Mouse (Mus musculus): ENCODE results near the gene Nfil3. TPM values are rescaled to one million over a fixed set of nuclear protein-coding genes. Genes with fewer than 3 reads are reported as not detected.
A peak's percentile ranks its signal among the peaks of the same experiment; 100 is the strongest.

Nfil3 gene
- polyA plus RNA-seq, 1 experiment from 2014 or later, result 9.3 TPM

- H3K4me3 ChIP-seq (ENCODE audit: low read depth, low read length), result peak overlapping the region; percentile 77
- H3K36me3 ChIP-seq (replicated peaks; ENCODE audit: insufficient read depth, low read length), result no peaks in the 10 kb centered on the region
- peak overlapping the region; percentile 77 for H3K4me2 ChIP-seq (ENCODE audit: low read depth, low read length)
- peaks cover 10% of the 10 kb centered on the region; the same call in 1 of the 2 replicates for H3K4me1 ChIP-seq (ENCODE audit: insufficient read depth)
- H3K9ac ChIP-seq (replicated peaks), result peak overlapping the region; percentile 86; the same call in 1 of the 2 replicates
- TF ChIP-seq CTCF (IDR thresholded peaks at IDR 0.05; ENCODE audit: low read depth) (no peak), EP300 (IDR thresholded peaks at IDR 0.05; ENCODE audit: low read depth) (no peak)
- H3K9me3 ChIP-seq (ENCODE audit: low read length), result no peaks in the 10 kb centered on the region
- no peak for ATAC-seq
- WGBS (ENCODE audit: insufficient replicate concordance), result 62% methylated on average over 9 of the region's 9 CpGs
- no peak overlapping the region for H3K27ac ChIP-seq (ENCODE audit: low read depth)
- no peaks in the 10 kb centered on the region for H3K27me3 ChIP-seq (ENCODE audit: insufficient read depth, low read length)
- no peak for DNase-seq
Measured at GRCm38 (mm10) chr13:52928392-52928791, 52.5 kb downstream of the Nfil3 start.

GRCm38 (mm10) chr13:52924457-52924856 is 56.4 kb downstream of the Nfil3 start:
- H3K27ac ChIP-seq (ENCODE audit: low read depth), result no peak overlapping the region
- no peak for DNase-seq
- no peak overlapping the region for H3K9ac ChIP-seq (replicated peaks)
- TF ChIP-seq EP300 (IDR thresholded peaks at IDR 0.05; ENCODE audit: low read depth) (no peak), CTCF (IDR thresholded peaks at IDR 0.05; ENCODE audit: low read depth) (no peak)
- no peak overlapping the region for H3K4me3 ChIP-seq (ENCODE audit: low read depth, low read length)
- no peaks in the 10 kb centered on the region for H3K27me3 ChIP-seq (ENCODE audit: insufficient read depth, low read length)
- no peak overlapping the region for H3K4me2 ChIP-seq (ENCODE audit: low read depth, low read length)
- 72% methylated on average over 5 of the region's 5 CpGs for WGBS (ENCODE audit: insufficient replicate concordance)
- H3K36me3 ChIP-seq (replicated peaks; ENCODE audit: insufficient read depth, low read length), result no peaks in the 10 kb centered on the region
- ATAC-seq, result no peak
- no peaks in the 10 kb centered on the region for H3K9me3 ChIP-seq (ENCODE audit: low read length)
- peaks cover 10% of the 10 kb centered on the region; the same call in 1 of the 2 replicates for H3K4me1 ChIP-seq (ENCODE audit: insufficient read depth)

GRCm38 (mm10) chr13:52921966-52922365 is 58.9 kb downstream of the Nfil3 start:
- DNase-seq (no peak), ATAC-seq (no peak)
- Histone ChIP-seq H3K27me3 (ENCODE audit: insufficient read depth, low read length) (no peaks in the 10 kb centered on the region), H3K9ac (replicated peaks) (no peak overlapping the region), H3K4me3 (ENCODE audit: low read depth, low read length) (no peak overlapping the region), H3K36me3 (replicated peaks; ENCODE audit: insufficient read depth, low read length) (peaks cover 8% of the 10 kb centered on the region), H3K4me2 (ENCODE audit: low read depth, low read length) (no peak overlapping the region), H3K9me3 (ENCODE audit: low read length) (no peaks in the 10 kb centered on the region), H3K4me1 (ENCODE audit: insufficient read depth) (no peaks in the 10 kb centered on the region), H3K27ac (ENCODE audit: low read depth) (no peak overlapping the region)
- 46% methylated on average over 8 of the region's 8 CpGs for WGBS (ENCODE audit: insufficient replicate concordance)
- TF ChIP-seq EP300 (IDR thresholded peaks at IDR 0.05; ENCODE audit: low read depth), result no peak
- TF ChIP-seq CTCF (IDR thresholded peaks at IDR 0.05; ENCODE audit: low read depth), result no peak

- ATAC-seq, result no peak
Measured at GRCm38 (mm10) chr13:52921065-52921825, 59.6 kb downstream of the Nfil3 start.

GRCm38 (mm10) chr13:52919790-52920352 is 61.0 kb downstream of the Nfil3 start:
- TF ChIP-seq EP300 (IDR thresholded peaks at IDR 0.05; ENCODE audit: low read depth) (no peak), CTCF (IDR thresholded peaks at IDR 0.05; ENCODE audit: low read depth) (no peak)
- DNase-seq (no peak), ATAC-seq (no peak)
- Histone ChIP-seq H3K27ac (ENCODE audit: low read depth) (no peak overlapping the region), H3K36me3 (replicated peaks; ENCODE audit: insufficient read depth, low read length) (peaks cover 8% of the 10 kb centered on the region), H3K4me3 (ENCODE audit: low read depth, low read length) (no peak overlapping the region), H3K9ac (replicated peaks) (no peak overlapping the region), H3K9me3 (ENCODE audit: low read length) (no peaks in the 10 kb centered on the region), H3K27me3 (ENCODE audit: insufficient read depth, low read length) (no peaks in the 10 kb centered on the region), H3K4me2 (ENCODE audit: low read depth, low read length) (no peak overlapping the region), H3K4me1 (ENCODE audit: insufficient read depth) (no peaks in the 10 kb centered on the region)
- WGBS (ENCODE audit: insufficient replicate concordance), result 72% methylated on average over 10 of the region's 10 CpGs

More at GRCm38 (mm10) chr13:52921065-52921825, 59.6 kb downstream of the Nfil3 start:
- Histone ChIP-seq H3K4me2 (ENCODE audit: low read depth, low read length) (no peak overlapping the region), H3K27me3 (ENCODE audit: insufficient read depth, low read length) (no peaks in the 10 kb centered on the region), H3K4me3 (ENCODE audit: low read depth, low read length) (no peak overlapping the region), H3K36me3 (replicated peaks; ENCODE audit: insufficient read depth, low read length) (peaks cover 8% of the 10 kb centered on the region), H3K27ac (ENCODE audit: low read depth) (no peak overlapping the region), H3K4me1 (ENCODE audit: insufficient read depth) (no peaks in the 10 kb centered on the region), H3K9ac (replicated peaks) (no peak overlapping the region), H3K9me3 (ENCODE audit: low read length) (no peaks in the 10 kb centered on the region)
- DNase-seq, result no peak
- no peak for TF ChIP-seq CTCF (IDR thresholded peaks at IDR 0.05; ENCODE audit: low read depth)
- no peak for TF ChIP-seq EP300 (IDR thresholded peaks at IDR 0.05; ENCODE audit: low read depth)
- 75% methylated on average over 7 of the region's 7 CpGs for WGBS (ENCODE audit: insufficient replicate concordance)

- Histone ChIP-seq H3K27me3 (ENCODE audit: insufficient read depth, low read length) (no peaks in the 10 kb centered on the region), H3K4me2 (ENCODE audit: low read depth, low read length) (no peak overlapping the region), H3K9ac (replicated peaks) (no peak overlapping the region), H3K36me3 (replicated peaks; ENCODE audit: insufficient read depth, low read length) (peaks cover 8% of the 10 kb centered on the region), H3K9me3 (ENCODE audit: low read length) (no peaks in the 10 kb centered on the region), H3K4me3 (ENCODE audit: low read depth, low read length) (no peak overlapping the region), H3K4me1 (ENCODE audit: insufficient read depth) (no peaks in the 10 kb centered on the region), H3K27ac (ENCODE audit: low read depth) (no peak overlapping the region)
- ATAC-seq, result no peak
- TF ChIP-seq CTCF (IDR thresholded peaks at IDR 0.05; ENCODE audit: low read depth) (no peak), EP300 (IDR thresholded peaks at IDR 0.05; ENCODE audit: low read depth) (no peak)
- 94% methylated on average over 5 of the region's 5 CpGs for WGBS (ENCODE audit: insufficient replicate concordance)
- DNase-seq, result no peak
Measured at GRCm38 (mm10) chr13:52918333-52918732, 62.5 kb downstream of the Nfil3 start.

Other genes starting within 250 kb of the Nfil3 start
- gene Auh, start 51.4 kb downstream of the Nfil3 start, polyA plus RNA-seq (2015; fragmentation: Nextera tagmentation; extraction: Ambion mirVana), result 33.2 and 37.4 TPM in 2 replicates